Mouse (Mus musculus) ES-Bruce4 (cell line): Measurements from ENCODE around the gene Umad1.

Experiments used
- CTCF ChIP-seq: IDR thresholded peaks from one replicate; pipeline ENCODE4 v1.8.1; 2011; ENCODE audit warnings: low read depth, low read length
- POLR2A ChIP-seq: IDR thresholded peaks from one replicate; pipeline ENCODE4 v1.8.1; 2011; ENCODE audit warnings: low read length; ENCODE audit not compliant: insufficient read depth

GRCm38 (mm10) chr6:8472915-8473314, 213.8 kb downstream of the Umad1 start:
- TF ChIP-seq CTCF (no peak), POLR2A (no peak)
